Mouse (Mus musculus) cortical plate, adult 2 months (tissue): ENCODE results near the gene Lpar3. TPM values are rescaled to one million over a fixed set of nuclear protein-coding genes. Genes with fewer than 3 reads are reported as not detected.

Experiments used
- H3K27ac ChIP-seq: fragments of 200-500 bp; 2 replicates; pipeline ENCODE4 v1.5.1; 2012; ENCODE audit warnings: low read length, control low read depth, inconsistent platforms; ENCODE audit not compliant: insufficient read depth
- H3K4me1 ChIP-seq: fragments of 200-500 bp; 2 replicates; pipeline ENCODE4 v1.6.1; 2011; ENCODE audit warnings: low read length; ENCODE audit not compliant: control insufficient read depth, insufficient read depth
- H3K4me3 ChIP-seq: fragments of 200-500 bp; 2 replicates; pipeline ENCODE4 v1.5.1; 2011; ENCODE audit warnings: mild to moderate bottlenecking, low read length, control low read depth; ENCODE audit not compliant: insufficient read depth
- CTCF ChIP-seq: fragments of 200-500 bp; IDR thresholded peaks from 2 replicates; pipeline ENCODE4 v1.5.1; 2011; ENCODE audit warnings: mild to moderate bottlenecking, control low read depth, low read length; ENCODE audit not compliant: insufficient read depth; ENCODE audit errors: extremely low read depth
- POLR2A ChIP-seq: fragments of 200-500 bp; IDR thresholded peaks from 2 replicates; pipeline ENCODE4 v1.6.1; 2011; ENCODE audit warnings: mild to moderate bottlenecking, low read length, control low read depth; ENCODE audit not compliant: insufficient read depth; ENCODE audit errors: extremely low read depth
- polyA plus RNA-seq: library from polyadenylated mRNA; depleted of rRNA; stranded (reverse); fragments of >200 nt; gene quantifications from 2 replicates; pipeline ENCODE4 v1.2.3, GENCODE M21; 2012

Gene Lpar3
- polyA plus RNA-seq, 1 experiment, result 0.31 TPM

DNA sequence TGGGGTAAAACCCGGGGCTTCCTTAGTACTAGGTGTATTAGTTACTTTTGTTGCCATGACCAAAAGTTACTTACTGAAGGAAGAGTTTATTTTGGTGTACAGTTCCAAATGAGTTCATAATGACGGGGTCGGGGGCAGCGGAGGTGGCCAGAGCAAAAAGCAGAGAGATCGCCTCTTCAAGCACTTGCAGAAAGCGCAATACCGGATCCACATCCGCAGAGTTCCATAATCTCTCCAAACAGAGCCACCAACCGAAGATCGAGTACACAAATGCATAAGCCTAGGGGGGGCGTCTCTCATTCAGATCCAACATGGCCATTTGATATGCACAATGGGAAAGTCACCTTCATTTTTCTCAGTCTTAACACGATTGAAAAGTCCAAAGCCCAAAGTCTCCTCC is 97.1 kb downstream of the Lpar3 start:
- no peak for TF ChIP-seq CTCF
- no peak for TF ChIP-seq POLR2A
- Histone ChIP-seq H3K27ac (no peak overlapping the region), H3K4me3 (no peak overlapping the region)

DNA sequence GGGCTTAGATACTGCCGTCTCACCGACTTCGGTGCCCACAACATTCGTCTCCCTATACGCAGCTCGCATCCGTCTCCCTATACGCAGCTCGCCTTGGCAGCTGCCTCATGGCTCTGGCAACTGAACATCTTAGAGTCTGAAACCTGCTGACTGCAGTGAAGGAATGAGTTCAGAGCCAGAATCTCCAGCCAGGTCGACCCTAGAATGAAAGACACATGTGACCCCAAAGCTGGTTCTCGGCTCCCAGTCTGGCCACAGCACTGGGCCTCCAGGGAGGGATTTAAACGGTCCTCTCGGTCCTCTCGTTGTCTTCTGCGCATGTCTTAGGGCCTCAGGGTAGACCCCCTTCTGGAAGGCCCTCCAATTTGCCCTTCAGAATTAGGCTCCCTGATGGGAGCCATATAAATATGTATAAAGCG is 97.8 kb downstream of the Lpar3 start:
- no peak overlapping the region for H3K4me3 ChIP-seq
- no peak overlapping the region for H3K27ac ChIP-seq
- H3K4me1 ChIP-seq, result no peaks in the 10 kb centered on the region
- TF ChIP-seq CTCF, result no peak
- no peak for TF ChIP-seq POLR2A

More for the DNA sequence above, 97.1 kb downstream of the Lpar3 start:
- H3K4me1 ChIP-seq, result no peaks in the 10 kb centered on the region

DNA sequence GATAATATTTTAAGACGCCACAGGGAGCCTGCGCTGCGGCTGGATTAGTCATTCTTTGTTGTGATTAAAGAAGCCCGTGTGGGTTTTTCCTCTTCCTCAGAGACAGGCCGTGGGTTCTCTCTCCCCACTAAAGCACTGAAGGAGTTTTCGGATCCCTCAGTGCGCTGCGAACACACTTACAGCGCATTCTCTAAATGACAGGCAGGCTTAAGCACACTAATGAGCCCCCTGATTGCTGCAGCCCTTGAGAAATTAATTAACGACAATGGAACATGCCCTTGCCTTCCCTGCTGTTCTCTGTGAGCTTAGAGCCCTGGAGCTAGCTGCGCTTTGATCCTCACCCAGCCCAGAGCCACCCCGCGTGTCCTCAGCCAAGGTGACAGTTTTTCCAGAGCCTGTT is 98.2 kb downstream of the Lpar3 start:
- Histone ChIP-seq H3K27ac (no peak overlapping the region), H3K4me1 (no peaks in the 10 kb centered on the region), H3K4me3 (no peak overlapping the region)
- TF ChIP-seq POLR2A (no peak), CTCF (no peak)

DNA sequence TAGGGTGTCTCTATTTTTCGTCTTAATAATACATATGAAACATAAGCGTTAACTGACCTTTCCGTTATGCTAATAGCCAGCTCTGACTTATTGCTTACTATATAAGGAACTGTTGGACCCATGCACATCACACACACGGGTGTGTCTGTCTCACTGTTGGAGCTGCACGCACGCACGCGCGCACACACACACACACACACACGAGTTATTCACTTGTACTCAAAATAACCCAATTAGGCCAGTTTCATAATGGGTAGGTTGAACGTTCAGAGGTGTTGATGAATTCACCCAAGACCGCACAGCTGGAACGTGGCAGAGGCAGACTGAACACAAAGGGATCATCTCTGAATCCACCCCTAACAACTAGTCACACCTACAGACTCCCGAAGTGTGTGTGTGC is 98.7 kb downstream of the Lpar3 start:
- Histone ChIP-seq H3K4me1 (no peaks in the 10 kb centered on the region), H3K4me3 (no peak overlapping the region), H3K27ac (no peak overlapping the region)
- TF ChIP-seq CTCF (no peak), POLR2A (no peak)

DNA sequence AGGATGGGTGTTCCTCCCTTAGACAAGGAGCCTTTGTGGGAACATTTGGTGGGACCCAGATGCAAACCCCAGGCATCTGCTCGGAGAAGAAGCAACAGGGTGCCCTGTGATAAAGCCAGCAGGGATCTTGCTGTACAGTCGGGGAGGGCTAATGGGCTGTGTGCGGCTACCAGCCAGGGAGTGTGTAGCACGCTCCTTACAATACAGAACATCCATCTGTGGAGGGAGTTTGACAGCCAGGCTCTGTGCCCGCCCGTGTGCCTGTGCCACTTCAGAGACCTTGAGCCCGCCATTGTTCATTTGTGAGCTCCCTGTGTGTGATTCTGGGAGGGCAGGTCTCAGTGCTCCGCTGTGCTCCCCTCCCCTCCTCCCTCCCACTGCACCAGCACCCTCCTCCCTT is 104.2 kb downstream of the Lpar3 start:
- H3K4me3 ChIP-seq, result no peak overlapping the region
- no peaks in the 10 kb centered on the region for H3K4me1 ChIP-seq
- no peak for TF ChIP-seq CTCF
- TF ChIP-seq POLR2A, result no peak
- H3K27ac ChIP-seq, result no peak overlapping the region

DNA sequence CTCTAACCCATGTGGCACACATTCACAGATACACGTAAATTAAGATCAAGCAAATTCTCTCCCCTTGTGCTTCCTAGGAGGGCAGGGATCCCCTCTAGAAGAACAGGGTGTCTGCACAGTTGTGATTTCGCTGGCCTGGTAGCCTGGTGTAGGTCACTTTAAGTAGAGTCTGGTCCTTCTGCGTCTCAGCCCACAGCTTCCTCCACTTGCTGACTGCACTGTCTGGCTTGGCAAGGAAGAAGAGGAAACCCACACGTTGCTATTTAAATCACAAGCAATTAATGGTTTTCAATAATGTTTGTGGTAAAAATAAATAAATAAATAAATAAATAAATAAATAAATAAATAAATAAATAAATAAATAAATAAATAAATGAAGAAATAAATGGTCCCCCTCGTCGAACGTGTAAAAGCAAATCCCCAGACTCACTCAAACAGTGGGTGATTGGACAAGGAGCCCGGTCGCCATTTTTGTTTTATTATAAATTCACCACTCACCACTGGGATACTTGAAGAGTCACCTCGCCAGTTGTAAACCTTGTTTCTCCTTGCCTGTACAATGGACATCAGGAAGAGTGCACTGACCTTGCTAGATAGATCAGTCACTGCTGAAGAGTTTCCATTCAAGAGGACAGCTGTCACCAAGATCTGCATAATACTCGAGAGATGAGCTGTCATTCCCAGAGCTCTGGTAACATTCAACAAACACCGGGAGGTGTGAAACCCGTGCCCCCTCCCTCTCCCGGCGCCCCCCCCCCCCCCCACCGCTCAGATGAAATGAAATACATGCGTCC is 106.2 kb downstream of the Lpar3 start:
- Histone ChIP-seq H3K4me3 (no peak overlapping the region), H3K4me1 (no peaks in the 10 kb centered on the region), H3K27ac (no peak overlapping the region)
- TF ChIP-seq CTCF (no peak), POLR2A (no peak)

DNA sequence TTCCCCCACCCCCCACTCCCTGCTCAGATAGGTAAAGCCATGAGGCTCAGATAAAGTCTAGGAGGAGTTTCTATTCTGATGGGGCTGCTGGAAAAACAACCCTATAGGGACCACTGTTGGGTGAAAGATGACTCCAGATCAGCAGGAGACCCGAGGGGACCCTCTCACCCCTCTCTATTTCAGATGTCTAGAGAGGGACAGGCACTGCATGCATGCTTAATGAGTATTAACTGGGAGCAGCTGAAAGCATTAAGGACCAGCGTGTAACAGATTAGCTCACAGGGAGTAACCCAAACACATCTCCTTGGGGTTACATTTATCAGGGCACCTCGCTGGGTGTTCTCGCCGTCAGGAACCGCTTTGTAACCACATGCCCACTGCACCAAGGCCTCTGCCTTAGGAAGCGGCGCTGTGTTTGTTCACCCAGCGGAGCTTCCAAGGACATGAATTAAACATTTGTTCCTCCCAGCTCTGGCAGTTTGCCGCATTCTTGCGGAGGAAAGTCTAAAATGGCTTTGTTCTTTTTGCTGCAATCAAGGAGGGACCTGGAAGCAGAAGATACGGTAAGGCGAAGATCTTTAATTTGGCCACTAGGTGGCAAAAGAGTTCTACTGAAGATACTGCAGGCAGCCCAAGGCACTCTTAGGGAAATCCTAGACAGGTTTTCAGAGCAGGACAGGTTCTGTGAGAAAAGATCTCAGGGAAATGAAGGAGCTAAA is 106.9 kb downstream of the Lpar3 start:
- Histone ChIP-seq H3K4me3 (peak overlapping the region; percentile 2; the same call in 1 of the 2 replicates), H3K4me1 (no peaks in the 10 kb centered on the region), H3K27ac (no peak overlapping the region)
- TF ChIP-seq POLR2A, result no peak
- TF ChIP-seq CTCF, result peak; percentile 77

DNA sequence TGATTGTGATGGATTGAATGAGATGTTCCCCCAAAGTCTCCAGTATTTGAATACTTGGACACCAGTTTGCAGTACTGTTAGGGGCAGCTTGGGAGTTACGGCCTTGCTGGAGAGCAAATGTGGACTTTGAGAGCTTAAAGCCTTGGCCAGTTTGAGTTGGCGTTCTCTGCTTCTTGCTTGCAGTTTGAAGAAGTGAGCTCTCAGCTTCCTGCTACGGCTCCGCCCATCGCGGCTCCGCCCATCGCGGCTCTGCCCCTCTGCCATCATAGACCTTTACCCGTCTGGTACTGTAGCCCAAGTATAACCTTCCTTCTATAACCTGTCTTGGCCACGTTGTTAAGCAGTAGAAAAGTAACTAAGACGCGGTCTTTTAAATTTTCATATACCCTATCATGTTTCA is 108.0 kb downstream of the Lpar3 start:
- TF ChIP-seq CTCF (no peak), POLR2A (no peak)

DNA sequence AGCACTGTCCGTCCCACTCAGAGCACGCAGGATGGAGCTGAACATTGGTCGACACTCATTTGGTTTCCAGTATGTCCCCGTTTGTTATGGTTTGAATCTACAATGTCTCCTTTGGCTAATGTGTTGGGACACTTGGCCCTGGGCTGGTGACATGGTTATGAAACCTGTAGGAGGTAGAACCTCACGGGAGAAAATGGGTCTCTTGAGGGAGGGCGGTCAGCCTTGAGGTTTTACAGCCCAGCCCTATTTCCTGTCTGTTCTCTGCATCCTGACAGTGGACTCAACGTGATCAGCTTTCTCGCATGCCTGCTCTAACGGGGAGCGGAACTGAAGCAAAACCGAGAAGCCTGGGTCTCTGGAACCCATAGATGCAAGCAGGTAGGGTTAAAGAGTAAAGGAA is 111.1 kb downstream of the Lpar3 start:
- TF ChIP-seq CTCF (no peak), POLR2A (no peak)
- H3K27ac ChIP-seq, result no peak overlapping the region
- H3K4me3 ChIP-seq, result no peak overlapping the region
- no peaks in the 10 kb centered on the region for H3K4me1 ChIP-seq

More for the DNA sequence above, 108.0 kb downstream of the Lpar3 start:
- no peak overlapping the region for H3K27ac ChIP-seq
- H3K4me3 ChIP-seq, result no peak overlapping the region
- no peaks in the 10 kb centered on the region for H3K4me1 ChIP-seq

DNA sequence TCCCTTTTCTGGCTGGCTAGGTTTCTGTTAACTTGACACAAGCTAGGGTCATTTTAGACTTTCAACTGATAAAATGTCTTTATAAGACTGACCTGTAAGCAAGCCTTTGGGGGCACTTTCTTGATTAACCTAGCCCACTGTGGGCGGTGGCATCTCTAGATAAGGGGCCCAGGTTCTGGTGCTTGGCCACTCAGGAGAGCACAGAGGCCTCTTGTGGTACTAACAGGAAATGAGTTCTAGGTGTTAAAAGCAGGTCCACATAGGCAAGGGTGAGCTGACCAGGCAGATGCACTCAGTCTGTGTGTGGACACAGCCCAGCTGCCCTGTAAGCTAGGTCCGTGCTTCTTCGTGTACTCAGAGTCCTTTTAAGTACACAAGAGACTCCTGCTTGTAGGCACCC is 112.5 kb downstream of the Lpar3 start:
- H3K4me1 ChIP-seq, result no peaks in the 10 kb centered on the region
- TF ChIP-seq CTCF (no peak), POLR2A (no peak)
- H3K4me3 ChIP-seq, result no peak overlapping the region
- no peak overlapping the region for H3K27ac ChIP-seq
